14 mouse cellular contexts compared by ENCODE assay signal in the genomic region with DNA sequence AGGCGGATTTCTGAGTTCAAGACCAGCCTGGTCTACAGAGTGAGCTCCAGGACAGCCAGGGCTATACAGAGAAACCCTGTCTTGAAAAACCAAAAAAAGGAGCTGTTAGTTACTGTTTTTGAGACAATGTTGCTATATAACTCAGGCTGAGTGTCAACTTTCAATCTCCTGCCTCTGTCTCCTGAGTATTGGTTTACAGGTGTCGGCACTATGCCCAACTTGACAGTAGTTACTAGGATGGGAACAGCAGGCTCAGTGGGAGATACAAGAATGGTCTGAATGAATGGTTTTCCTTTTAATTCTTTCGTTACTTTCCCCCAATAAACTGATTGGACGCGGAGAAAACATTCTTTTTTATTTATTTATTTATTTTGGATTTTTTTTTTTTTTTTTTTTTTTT. TPM values are rescaled to one million over a fixed set of nuclear protein-coding genes. Genes with fewer than 3 reads are reported as not detected.
DNase-seq lines count a peak whose midpoint lies in the region; ATAC-seq lines count a peak whose summit lies in the region.
"Had no signal": no experiment of that assay in that cellular context is flagged by ENCODE, and none has a peak within 500 bp of the region (broad histone marks: within the 10 kb centered on the region; RNA-seq: fewer than 3 reads in every experiment).

No protein-coding gene starts in this region.

- no peak overlapping the region; the same call in 1 of the 2 replicates for H3K4me2 ChIP-seq in limb, embryonic 12.5 days
- peak overlapping the region; percentile 53 for H3K4me2 ChIP-seq in hindbrain, embryonic 12.5 days (replicated peaks)
- peak overlapping the region; percentile 64 for H3K4me2 ChIP-seq in midbrain, embryonic 13.5 days (replicated peaks)

- H3K9ac ChIP-seq in limb, embryonic 12.5 days (replicated peaks), result no peak overlapping the region
- H3K9ac ChIP-seq in hindbrain, embryonic 12.5 days, result no peak overlapping the region
- H3K9ac ChIP-seq in midbrain, embryonic 13.5 days (replicated peaks), result no peak overlapping the region

- H3K4me3 ChIP-seq in limb, embryonic 12.5 days (replicated peaks), result 0 out of 2 replicates have a peak overlapping the region, but pooled peaks have one; percentile 64
- no peak overlapping the region for H3K4me3 ChIP-seq in limb, embryonic 10.5 days
- peak overlapping the region; percentile 64; the same call in 1 of the 2 replicates for H3K4me3 ChIP-seq in hindbrain, embryonic 12.5 days
- H3K4me3 ChIP-seq in midbrain, embryonic 13.5 days (replicated peaks), result peak overlapping the region; percentile 67

- DNase-seq in limb, embryonic 10.5 days (ENCODE audit: low spot score), result no peak
- DNase-seq in A20 (ENCODE audit: low read depth, low spot score), result peak; percentile 51
- DNase-seq in right cerebral cortex, postnatal 14 days, result no peak
- no peak for DNase-seq in thymus, postnatal 4 days
- DNase-seq: cerebellum, adult 8-10 months; gastrocnemius, postnatal 36 days; lung, adult 2 months; thymus, adult 18-20 months had no signal

- peaks cover 5% of the 10 kb centered on the region; the same call in 1 of the 2 replicates for H3K4me1 ChIP-seq in limb, embryonic 12.5 days (replicated peaks)
- peaks cover 16% of the 10 kb centered on the region for H3K4me1 ChIP-seq in limb, embryonic 10.5 days
- H3K4me1 ChIP-seq in hindbrain, embryonic 12.5 days, result peaks cover 14% of the 10 kb centered on the region
- peaks cover 17% of the 10 kb centered on the region for H3K4me1 ChIP-seq in midbrain, embryonic 13.5 days (replicated peaks)

- no peak overlapping the region for H3K27ac ChIP-seq in limb, embryonic 12.5 days
- H3K27ac ChIP-seq in limb, embryonic 10.5 days, result no peak overlapping the region
- H3K27ac ChIP-seq in hindbrain, embryonic 12.5 days, result no peak overlapping the region
- no peak overlapping the region for H3K27ac ChIP-seq in midbrain, embryonic 13.5 days

- H3K27me3 ChIP-seq in limb, embryonic 12.5 days, result no peaks in the 10 kb centered on the region
- H3K27me3 ChIP-seq in limb, embryonic 10.5 days (ENCODE audit: low read depth, poor library complexity, severe bottlenecking), result no peaks in the 10 kb centered on the region
- H3K27me3 ChIP-seq in hindbrain, embryonic 12.5 days, result no peaks in the 10 kb centered on the region
- no peaks in the 10 kb centered on the region for H3K27me3 ChIP-seq in midbrain, embryonic 13.5 days

- WGBS in limb, embryonic 12.5 days, result 94% methylated on average over 5 of the region's 5 CpGs
- WGBS in limb, embryonic 10.5 days, result 98% methylated on average over 5 of the region's 5 CpGs
- 90% methylated on average over 5 of the region's 5 CpGs for WGBS in hindbrain, embryonic 12.5 days
- WGBS in midbrain, embryonic 13.5 days, result 97% methylated on average over 5 of the region's 5 CpGs

- ATAC-seq in limb, embryonic 12.5 days (ENCODE audit: insufficient number of reproducible peaks, insufficient read depth, low FRiP score, low TSS enrichment, low read depth), result no peak
- no peak for ATAC-seq in hindbrain, embryonic 12.5 days (ENCODE audit: low FRiP score)
- no peak for ATAC-seq in midbrain, embryonic 13.5 days

- no peaks in the 10 kb centered on the region for H3K9me3 ChIP-seq in limb, embryonic 12.5 days
- H3K9me3 ChIP-seq in limb, embryonic 10.5 days (replicated peaks), result no peaks in the 10 kb centered on the region
- H3K9me3 ChIP-seq in hindbrain, embryonic 12.5 days (replicated peaks), result no peaks in the 10 kb centered on the region
- no peaks in the 10 kb centered on the region for H3K9me3 ChIP-seq in midbrain, embryonic 13.5 days

- peaks cover 35% of the 10 kb centered on the region for H3K36me3 ChIP-seq in limb, embryonic 12.5 days
- H3K36me3 ChIP-seq in limb, embryonic 10.5 days, result peaks cover 39% of the 10 kb centered on the region
- peaks cover 29% of the 10 kb centered on the region for H3K36me3 ChIP-seq in hindbrain, embryonic 12.5 days
- peaks cover 34% of the 10 kb centered on the region for H3K36me3 ChIP-seq in midbrain, embryonic 13.5 days

RNA-seq across cellular contexts. Expression of gene Amz2, which starts 1.6 kb away (rescaled TPM):
- polyA plus RNA-seq in limb, embryonic 12.5 days (2016; fragmentation: Nextera tagmentation; extraction: Ambion mirVana), result 43.2 and 46.8 TPM in 2 replicates
- 43.1 and 46.2 TPM in 2 replicates for polyA plus RNA-seq in limb, embryonic 10.5 days (2016; fragmentation: Nextera tagmentation; extraction: Ambion mirVana)
- 44.1 and 45.7 TPM in 2 replicates for polyA plus RNA-seq in hindbrain, embryonic 12.5 days (2016; fragmentation: Nextera tagmentation; extraction: Ambion mirVana)
- polyA plus RNA-seq in midbrain, embryonic 13.5 days (2015; fragmentation: Nextera tagmentation; extraction: Ambion mirVana), result 53.1 and 53.5 TPM in 2 replicates

RNA-seq across cellular contexts. Expression of gene 9930022D16Rik, which starts 13.6 kb away (rescaled TPM):
- polyA plus RNA-seq in limb, embryonic 12.5 days (2016; fragmentation: Nextera tagmentation; extraction: Ambion mirVana), result not detected in 2 replicates
- polyA plus RNA-seq in limb, embryonic 10.5 days (2016; fragmentation: Nextera tagmentation; extraction: Ambion mirVana), result not detected in 2 replicates
- not detected in 2 replicates for polyA plus RNA-seq in hindbrain, embryonic 12.5 days (2016; fragmentation: Nextera tagmentation; extraction: Ambion mirVana)
- polyA plus RNA-seq in midbrain, embryonic 13.5 days (2015; fragmentation: Nextera tagmentation; extraction: Ambion mirVana), result not detected in 2 replicates
- polyA plus RNA-seq: brain, embryonic 14.5 days; heart, embryonic 14.5 days; intestine, embryonic 14.5 days; lung, adult 2 months had no signal

RNA-seq across cellular contexts. Expression of gene Arsg, which starts 45.8 kb away (rescaled TPM):
- 2.8 and 4.3 TPM in 2 replicates for polyA plus RNA-seq in limb, embryonic 12.5 days (2016; fragmentation: Nextera tagmentation; extraction: Ambion mirVana)
- 1.5 and 1.7 TPM in 2 replicates for polyA plus RNA-seq in limb, embryonic 10.5 days (2016; fragmentation: Nextera tagmentation; extraction: Ambion mirVana)
- polyA plus RNA-seq in hindbrain, embryonic 12.5 days (2016; fragmentation: Nextera tagmentation; extraction: Ambion mirVana), result 4.7 and 5.9 TPM in 2 replicates
- 2.6 and 3.1 TPM in 2 replicates for polyA plus RNA-seq in midbrain, embryonic 13.5 days (2015; fragmentation: Nextera tagmentation; extraction: Ambion mirVana)

RNA-seq across cellular contexts. Expression of gene Slc16a6, which starts 46.0 kb away (rescaled TPM):
- polyA plus RNA-seq in limb, embryonic 12.5 days (2016; fragmentation: Nextera tagmentation; extraction: Ambion mirVana), result 3.5 and 3.6 TPM in 2 replicates
- polyA plus RNA-seq in limb, embryonic 10.5 days (2016; fragmentation: Nextera tagmentation; extraction: Ambion mirVana), result 4.7 and 5.1 TPM in 2 replicates
- 4.0 and 4.6 TPM in 2 replicates for polyA plus RNA-seq in hindbrain, embryonic 12.5 days (2016; fragmentation: Nextera tagmentation; extraction: Ambion mirVana)
- 3.1 and 4.4 TPM in 2 replicates for polyA plus RNA-seq in midbrain, embryonic 13.5 days (2015; fragmentation: Nextera tagmentation; extraction: Ambion mirVana)
